Mouse (Mus musculus) stomach, embryonic 15.5 days (tissue): Measurements from ENCODE around the gene Hist1h4b. TPM values are rescaled to one million over a fixed set of nuclear protein-coding genes. Genes with fewer than 3 reads are reported as not detected.
"Not testable (repeated sequence)": the region's sequence is repeated elsewhere in the genome, so short reads cannot be mapped to it uniquely, and the experiment has no call there.

ENCODE experiments used
- ATAC-seq: fragments of 200-750 bp; cut with Nextera tagmentation; 2 replicates; pipeline ENCODE4 v1.8.0; 2017; ENCODE audit warnings: low read depth, moderate number of reproducible peaks, moderate TSS enrichment; ENCODE audit not compliant: insufficient read depth, low FRiP score
- H3K27ac ChIP-seq: fragments of 300-500 bp; sonication (generic); 2 replicates; pipeline ENCODE4 v1.5.1; 2015; ENCODE audit warnings: mild to moderate bottlenecking, inconsistent platforms
- H3K27me3 ChIP-seq: fragments of 300-500 bp; sonication (generic); replicated peaks from 2 replicates; pipeline ENCODE4 v1.6.1; 2015; ENCODE audit warnings: inconsistent platforms
- H3K36me3 ChIP-seq: fragments of 300-500 bp; sonication (generic); 2 replicates; pipeline ENCODE4 v1.6.1; 2015; ENCODE audit warnings: inconsistent platforms
- H3K4me1 ChIP-seq: fragments of 300-500 bp; sonication (generic); 2 replicates; pipeline ENCODE4 v1.6.1; 2015; ENCODE audit warnings: inconsistent platforms
- H3K4me2 ChIP-seq: fragments of 300-500 bp; sonication (generic); 2 replicates; pipeline ENCODE4 v1.6.1; 2015; ENCODE audit warnings: mild to moderate bottlenecking, inconsistent platforms
- H3K4me3 ChIP-seq: fragments of 300-500 bp; sonication (generic); replicated peaks from 2 replicates; pipeline ENCODE4 v1.5.1; 2015; ENCODE audit warnings: inconsistent platforms
- H3K9ac ChIP-seq: fragments of 300-500 bp; sonication (generic); 2 replicates; pipeline ENCODE4 v1.6.1; 2015; ENCODE audit warnings: inconsistent platforms
- H3K9me3 ChIP-seq: fragments of 300-500 bp; sonication (generic); 2 replicates; pipeline ENCODE4 v1.6.1; 2016; ENCODE audit warnings: inconsistent platforms
- WGBS: fragments of 180-500 bp; shearing (Covaris S2); methylation state at CpG from one replicate; pipeline ENCODE4 v1.1.7; 2015; 5-methylcytosine and 5-hydroxymethylcytosine counted together
- polyA plus RNA-seq: library from polyadenylated mRNA; unstranded; fragments of >200 nt; fragmentation: Nextera tagmentation; extraction: Ambion mirVana; gene quantifications from 2 replicates; pipeline ENCODE4 v1.2.1, GENCODE M21; 2015

The Hist1h4b gene
- polyA plus RNA-seq, 1 experiment from 2014 or later: 4.1 TPM

DNA sequence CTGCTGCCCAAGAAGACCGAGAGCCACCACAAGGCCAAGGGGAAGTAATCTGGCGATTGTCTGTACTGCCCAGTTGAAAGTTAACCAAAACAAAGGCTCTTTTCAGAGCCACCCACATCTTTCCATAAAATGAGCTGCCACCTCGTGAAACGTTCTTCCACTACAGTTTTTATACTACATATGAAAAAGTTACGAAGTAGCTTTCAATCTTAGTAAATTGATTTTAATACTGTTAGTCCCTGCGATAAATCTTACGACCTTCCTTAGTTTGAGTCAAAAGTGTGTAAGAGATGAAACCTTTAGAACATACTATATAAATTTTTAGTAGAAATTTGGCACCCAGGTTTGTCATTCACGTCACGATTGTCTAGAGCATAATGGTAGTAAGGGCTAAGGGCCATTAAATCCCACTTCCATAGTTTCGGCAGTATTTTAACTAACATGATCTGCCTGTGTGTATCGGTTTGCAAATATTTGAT is 5.3 kb upstream of the Hist1h4b start:
- 1% methylated on average over 11 of the region's 11 CpGs for WGBS
- ATAC-seq: no peak
- H3K4me3 ChIP-seq: peak overlapping the region; percentile 43
- no peaks in the 10 kb centered on the region for H3K9me3 ChIP-seq
- no peaks in the 10 kb centered on the region for H3K27me3 ChIP-seq
- peak overlapping the region; percentile 96 for H3K27ac ChIP-seq
- peak overlapping the region; percentile 58 for H3K4me2 ChIP-seq
- no peaks in the 10 kb centered on the region for H3K36me3 ChIP-seq
- peak overlapping the region; percentile 41; the same call in 1 of the 2 replicates for H3K9ac ChIP-seq
- H3K4me1 ChIP-seq: peaks cover 7% of the 10 kb centered on the region; the same call in 1 of the 2 replicates

DNA sequence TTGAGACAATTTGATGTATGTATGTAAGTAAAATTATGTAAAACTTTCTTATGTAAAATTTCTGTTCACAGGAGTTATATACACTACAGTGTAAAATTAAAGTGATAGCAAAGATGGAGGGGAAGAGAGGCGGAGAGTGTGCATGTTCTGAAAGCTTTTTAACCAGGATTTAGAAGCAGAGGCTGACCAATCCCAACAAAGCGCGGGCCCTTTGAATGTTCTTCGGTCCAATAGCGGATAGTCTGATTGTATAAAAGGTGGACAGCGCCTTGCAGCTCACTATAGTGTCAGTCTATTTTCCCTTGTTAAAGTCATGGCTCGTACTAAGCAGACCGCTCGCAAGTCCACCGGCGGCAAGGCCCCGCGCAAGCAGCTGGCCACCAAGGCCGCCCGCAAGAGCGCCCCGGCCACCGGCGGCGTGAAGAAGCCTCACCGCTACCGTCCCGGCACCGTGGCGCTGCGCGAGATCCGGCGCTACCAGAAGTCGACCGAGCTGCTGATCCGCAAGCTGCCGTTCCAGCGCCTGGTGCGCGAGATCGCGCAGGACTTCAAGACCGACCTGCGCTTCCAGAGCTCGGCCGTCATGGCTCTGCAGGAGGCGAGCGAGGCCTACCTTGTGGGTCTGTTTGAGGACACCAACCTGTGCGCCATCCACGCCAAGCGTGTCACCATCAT is 4.6 kb upstream of the Hist1h4b start, which contains the start of gene Hist1h3b:
Gene Hist1h3b, plus strand, starts transcription at position 201 of the 675 bp plus-strand sequence.
- not testable (repeated sequence) for H3K27me3 ChIP-seq
- Histone ChIP-seq H3K9ac (peak within 1 kb of the TSS; percentile 44; the same call in 1 of the 2 replicates), H3K4me3 (peak within 1 kb of the TSS; percentile 43)

GRCm38 (mm10) chr13:23752742-23753172 is 4.1 kb upstream of the Hist1h4b start:
- peaks cover 8% of the 10 kb centered on the region; the same call in 1 of the 2 replicates for H3K4me1 ChIP-seq

More for the DNA sequence above, 4.6 kb upstream of the Hist1h4b start, which contains the start of gene Hist1h3b:
- WGBS: 0% methylated on average over 21 of the region's 47 CpGs
- ATAC-seq: peak; percentile 87
- Histone ChIP-seq H3K27ac (peak within 1 kb of the TSS; percentile 96), H3K4me2 (peak within 1 kb of the TSS; percentile 58)
- H3K36me3 ChIP-seq, H3K9me3 ChIP-seq, H3K4me1 ChIP-seq: not testable (repeated sequence)

DNA sequence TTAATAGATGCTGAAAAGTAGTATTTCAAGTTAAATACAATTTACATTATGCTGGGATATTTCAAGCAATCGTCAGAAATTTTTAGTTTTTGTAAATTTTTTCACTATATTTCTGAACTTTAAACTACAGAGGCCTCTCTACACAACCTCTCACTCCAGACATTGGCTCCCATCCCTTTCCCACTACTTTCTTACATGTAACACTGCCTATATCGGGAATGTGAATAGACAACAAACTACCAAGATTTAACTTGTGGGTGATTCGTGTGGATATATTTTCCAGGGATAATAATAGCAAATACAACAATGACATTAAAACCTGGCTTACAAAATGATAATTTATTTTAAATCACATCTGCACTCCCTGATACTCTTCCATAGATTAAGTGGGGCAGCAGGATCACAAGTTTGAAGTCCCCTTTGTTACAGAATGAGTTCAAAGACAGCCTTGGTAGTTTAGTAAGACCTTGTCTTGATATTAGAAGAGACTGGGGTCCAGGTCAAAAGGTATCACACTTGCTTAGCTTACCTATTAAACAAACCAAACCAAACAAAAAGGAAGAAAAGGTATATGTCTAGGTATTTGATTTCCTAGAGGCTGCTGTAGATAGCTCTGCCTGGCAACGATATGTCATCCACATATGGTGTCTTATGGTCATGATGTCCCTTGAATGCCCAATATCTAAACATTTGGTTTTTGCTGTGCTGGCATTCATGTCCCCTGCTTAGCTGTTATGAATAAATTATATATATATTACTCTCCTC is 3.3 kb upstream of the Hist1h4b start:
- H3K9me3 ChIP-seq: no peaks in the 10 kb centered on the region
- no peaks in the 10 kb centered on the region for H3K27me3 ChIP-seq
- no peak overlapping the region for H3K4me3 ChIP-seq
- H3K27ac ChIP-seq: peak overlapping the region; percentile 54; the same call in 1 of the 2 replicates
- no peaks in the 10 kb centered on the region for H3K36me3 ChIP-seq
- 0 out of 2 replicates have a peak overlapping the region, but pooled peaks have one; percentile 21 for H3K4me2 ChIP-seq
- H3K4me1 ChIP-seq: peaks cover 4% of the 10 kb centered on the region; the same call in 1 of the 2 replicates
- no peak overlapping the region for H3K9ac ChIP-seq
- 42% methylated on average over 4 of the region's 4 CpGs for WGBS
- no peak for ATAC-seq

More at GRCm38 (mm10) chr13:23752742-23753172, 4.1 kb upstream of the Hist1h4b start:
- H3K9me3 ChIP-seq: no peaks in the 10 kb centered on the region
- no peaks in the 10 kb centered on the region for H3K27me3 ChIP-seq
- H3K36me3 ChIP-seq: no peaks in the 10 kb centered on the region
- WGBS: 3% methylated on average over 6 of the region's 6 CpGs
- H3K27ac ChIP-seq: peak overlapping the region; percentile 60
- peak overlapping the region; percentile 32 for H3K4me3 ChIP-seq
- H3K4me2 ChIP-seq: peak overlapping the region; percentile 41
- no peak overlapping the region; the same call in 1 of the 2 replicates for H3K9ac ChIP-seq
- no peak for ATAC-seq

DNA sequence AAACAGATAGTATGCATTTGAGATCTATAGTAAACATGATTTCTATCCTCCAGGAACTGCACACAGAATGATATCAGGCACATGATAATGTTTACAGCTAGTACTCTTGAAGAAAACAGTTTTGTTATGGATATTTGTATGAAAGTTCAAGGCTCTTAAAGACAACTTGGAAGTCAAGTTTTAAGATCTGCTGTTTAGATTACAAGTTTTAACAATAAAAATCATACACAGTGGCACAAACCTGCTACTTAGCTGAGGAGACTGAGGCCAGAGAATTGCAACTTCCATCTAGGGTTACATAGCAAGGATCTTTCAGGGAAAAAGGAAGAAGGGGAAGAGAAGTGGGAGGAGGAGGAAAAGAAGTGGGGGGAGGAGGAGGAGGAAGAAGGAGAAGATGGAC is 1.8 kb upstream of the Hist1h4b start:
- no peaks in the 10 kb centered on the region for H3K9me3 ChIP-seq
- no peak overlapping the region for H3K4me2 ChIP-seq
- no peak for ATAC-seq
- no peaks in the 10 kb centered on the region for H3K27me3 ChIP-seq
- H3K9ac ChIP-seq: no peak overlapping the region
- no peak overlapping the region for H3K4me3 ChIP-seq
- peaks cover 5% of the 10 kb centered on the region; the same call in 1 of the 2 replicates for H3K4me1 ChIP-seq
- H3K27ac ChIP-seq: no peak overlapping the region
- H3K36me3 ChIP-seq: no peaks in the 10 kb centered on the region

- H3K9ac ChIP-seq: 0 out of 2 replicates have a peak overlapping the region, but pooled peaks have one; percentile 29
- H3K27ac ChIP-seq: peak overlapping the region; percentile 88
- H3K27me3 ChIP-seq: no peaks in the 10 kb centered on the region
- WGBS: 1% methylated on average over 22 of the region's 23 CpGs
- H3K9me3 ChIP-seq: no peaks in the 10 kb centered on the region
- H3K36me3 ChIP-seq: no peaks in the 10 kb centered on the region
- H3K4me1 ChIP-seq: peaks cover 9% of the 10 kb centered on the region; the same call in 1 of the 2 replicates
- H3K4me3 ChIP-seq: peak overlapping the region; percentile 42
- peak overlapping the region; percentile 62 for H3K4me2 ChIP-seq
- no peak for ATAC-seq
Observed at GRCm38 (mm10) chr13:23757211-23757773, 479 bp downstream of the Hist1h4b start.

DNA sequence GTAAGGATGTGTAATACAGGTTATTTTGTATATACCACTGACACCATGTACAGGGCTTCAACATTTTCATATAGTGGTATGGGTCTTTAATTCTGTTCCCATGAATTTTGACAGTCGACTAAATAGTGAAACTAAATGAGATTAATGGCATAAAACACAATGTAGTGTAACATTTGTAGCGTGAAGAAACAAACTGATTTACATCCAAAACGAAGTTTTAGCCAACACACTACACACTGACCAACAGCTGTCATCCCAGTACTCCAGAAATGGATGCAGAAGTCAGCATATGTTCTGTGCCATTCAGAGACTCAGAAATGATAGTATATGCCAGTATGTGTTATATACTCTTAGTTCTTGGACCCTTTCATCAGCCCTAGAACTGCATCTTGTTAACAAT is 1.1 kb downstream of the Hist1h4b start:
- WGBS: 43% methylated on average over 3 of the region's 3 CpGs
- ATAC-seq: no peak
- no peaks in the 10 kb centered on the region for H3K27me3 ChIP-seq
- no peak overlapping the region for H3K4me3 ChIP-seq
- no peak overlapping the region for H3K9ac ChIP-seq
- H3K9me3 ChIP-seq: no peaks in the 10 kb centered on the region
- no peaks in the 10 kb centered on the region for H3K36me3 ChIP-seq
- H3K27ac ChIP-seq: peak overlapping the region; percentile 31; the same call in 1 of the 2 replicates
- H3K4me1 ChIP-seq: peaks cover 9% of the 10 kb centered on the region; the same call in 1 of the 2 replicates
- H3K4me2 ChIP-seq: peak overlapping the region; percentile 62; the same call in 1 of the 2 replicates

GRCm38 (mm10) chr13:23759251-23759771 is 2.5 kb downstream of the Hist1h4b start:
- WGBS: 70% methylated on average over 3 of the region's 3 CpGs
- no peaks in the 10 kb centered on the region for H3K27me3 ChIP-seq
- H3K27ac ChIP-seq: peak overlapping the region; percentile 92; the same call in 1 of the 2 replicates
- no peaks in the 10 kb centered on the region for H3K36me3 ChIP-seq
- no peak overlapping the region for H3K4me3 ChIP-seq
- ATAC-seq: no peak
- H3K4me2 ChIP-seq: no peak overlapping the region
- H3K9me3 ChIP-seq: no peaks in the 10 kb centered on the region
- no peak overlapping the region for H3K9ac ChIP-seq
- peaks cover 16% of the 10 kb centered on the region for H3K4me1 ChIP-seq

- H3K36me3 ChIP-seq: no peaks in the 10 kb centered on the region
- 65% methylated on average over 1 of the region's 1 CpGs for WGBS
- H3K4me2 ChIP-seq: peak overlapping the region; percentile 89
- no peaks in the 10 kb centered on the region for H3K9me3 ChIP-seq
- H3K27me3 ChIP-seq: no peaks in the 10 kb centered on the region
- no peak for ATAC-seq
- peak overlapping the region; percentile 9; the same call in 1 of the 2 replicates for H3K9ac ChIP-seq
- peaks cover 18% of the 10 kb centered on the region for H3K4me1 ChIP-seq
- H3K4me3 ChIP-seq: peak overlapping the region; percentile 44; the same call in 1 of the 2 replicates
- H3K27ac ChIP-seq: peak overlapping the region; percentile 92
Observed at GRCm38 (mm10) chr13:23759916-23760239, 3.1 kb downstream of the Hist1h4b start.

DNA sequence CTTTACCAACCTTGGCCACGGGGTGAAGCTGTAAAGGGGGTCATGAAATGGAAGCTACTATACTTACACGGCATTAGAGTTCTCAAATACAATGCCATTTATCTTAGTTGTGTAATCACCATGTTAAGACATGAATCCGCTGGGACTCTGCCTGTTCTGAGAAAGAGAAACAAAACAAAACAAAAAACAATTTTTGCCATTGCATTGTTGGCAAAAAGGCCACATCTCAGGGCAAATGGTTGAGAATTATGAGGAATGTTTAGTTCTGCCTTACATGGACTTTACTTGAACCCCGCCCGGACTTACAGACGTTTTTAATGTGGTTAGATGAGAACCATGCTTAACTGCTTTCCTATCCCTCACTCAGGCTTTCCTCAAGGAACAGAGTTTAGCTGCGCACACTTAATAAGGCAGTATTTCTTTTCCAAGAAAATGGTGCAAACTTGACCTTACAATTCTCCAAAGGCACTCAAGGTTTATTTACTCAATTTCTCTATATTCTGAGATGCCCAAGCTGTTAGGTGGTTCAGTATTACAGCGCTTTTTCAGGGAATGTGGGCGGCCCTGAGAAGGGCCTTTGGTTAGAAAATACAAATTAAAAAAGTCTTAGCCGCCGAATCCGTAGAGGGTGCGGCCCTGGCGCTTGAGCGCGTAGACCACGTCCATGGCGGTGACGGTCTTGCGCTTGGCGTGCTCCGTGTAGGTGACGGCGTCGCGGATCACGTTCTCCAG is 3.6 kb downstream of the Hist1h4b start:
- Histone ChIP-seq H3K27ac (peak overlapping the region; percentile 92), H3K27me3 (no peaks in the 10 kb centered on the region), H3K4me3 (peak overlapping the region; percentile 44), H3K9ac (peak overlapping the region; percentile 45), H3K4me1 (peaks cover 18% of the 10 kb centered on the region), H3K9me3 (no peaks in the 10 kb centered on the region), H3K4me2 (peak overlapping the region; percentile 89), H3K36me3 (no peaks in the 10 kb centered on the region)
- 2% methylated on average over 26 of the region's 27 CpGs for WGBS
- no peak; the same call in 1 of the 2 replicates for ATAC-seq
